Mouse (Mus musculus): ENCODE measurements around the gene Strbp.

The Strbp gene

DNA sequence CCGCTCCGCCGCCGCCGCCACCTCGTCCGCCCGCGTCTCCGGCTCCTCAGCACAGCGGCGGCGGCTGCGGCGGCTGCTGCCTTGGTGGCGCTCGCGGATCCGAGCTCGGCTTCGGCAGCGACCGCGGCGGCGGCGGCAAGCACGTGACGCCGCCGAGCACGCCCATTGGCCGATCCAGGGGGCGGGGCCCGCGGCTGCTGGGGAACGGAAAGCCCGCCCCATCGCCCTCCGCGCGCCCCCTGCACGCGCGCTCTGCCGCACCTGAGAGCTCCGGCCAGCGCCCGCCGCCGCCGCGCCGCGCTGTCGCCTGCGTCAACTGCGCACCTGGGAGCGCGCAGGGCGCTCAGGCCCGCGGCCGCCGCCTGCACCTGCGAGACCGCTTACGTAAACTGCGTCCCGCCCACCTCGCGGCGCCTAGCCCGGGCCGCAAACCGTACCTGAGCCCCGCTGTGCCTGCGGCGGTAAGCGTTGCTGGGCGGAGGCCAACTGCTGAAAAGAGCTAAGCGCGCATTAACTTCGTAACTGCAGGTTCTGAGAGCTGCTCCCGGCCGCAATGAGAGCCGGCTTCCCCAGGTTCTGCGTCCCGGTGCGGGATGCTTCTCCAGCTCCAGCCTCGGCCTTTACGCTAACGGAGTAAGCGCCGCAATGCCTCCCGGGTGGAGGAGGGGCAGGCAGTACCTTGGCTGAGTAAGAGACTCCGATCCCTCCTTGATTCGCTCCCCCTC lies at the start of gene Strbp:
Gene Strbp, minus strand, starts transcription at position 630 of the 725 bp plus-strand sequence.
- in situ Hi-C loops (cut with MboI, MseI), result no loop called here

DNA sequence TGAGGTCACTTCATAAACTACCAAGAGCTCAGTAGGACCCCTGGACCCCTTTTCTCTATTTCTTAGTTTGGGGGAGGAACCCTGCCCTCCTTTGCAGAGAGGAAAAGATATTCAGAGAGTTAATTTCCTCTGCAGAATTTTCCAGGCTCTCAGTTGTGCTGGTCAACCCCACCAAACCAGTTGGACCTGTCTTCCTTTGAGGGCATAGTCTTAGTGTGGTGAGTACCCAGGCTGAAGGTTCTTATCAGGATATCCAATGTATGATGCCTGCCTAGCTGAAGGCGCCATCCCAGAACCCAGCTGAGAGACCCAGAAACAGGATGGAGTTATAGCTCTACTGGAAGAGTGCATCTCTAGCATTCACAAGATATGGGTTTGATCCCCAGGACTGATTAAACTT lies 47.5 kb upstream of the Strbp start:
- in situ Hi-C loops (cut with MboI, MseI), result no loop called here

DNA sequence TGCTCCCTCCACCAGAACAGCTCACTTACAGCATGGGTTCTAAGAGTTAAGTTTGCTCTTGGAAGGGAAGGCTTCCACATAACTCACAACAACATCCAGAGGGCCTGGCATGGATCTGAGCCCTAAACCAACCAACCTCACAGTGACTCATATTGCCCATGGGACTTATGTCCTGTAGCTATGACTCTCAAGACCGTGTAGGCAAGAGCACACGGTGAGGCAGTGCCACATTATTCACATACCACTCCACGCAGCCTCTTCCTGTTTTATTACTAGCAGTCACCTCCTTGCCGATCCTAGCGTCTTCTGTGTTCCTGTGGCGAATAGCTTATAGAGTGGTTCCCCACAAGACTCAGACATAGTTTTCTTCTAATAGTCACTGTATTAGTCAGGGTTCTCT lies 45.7 kb upstream of the Strbp start:
- in situ Hi-C loops (cut with MboI, MseI), result no loop called here

DNA sequence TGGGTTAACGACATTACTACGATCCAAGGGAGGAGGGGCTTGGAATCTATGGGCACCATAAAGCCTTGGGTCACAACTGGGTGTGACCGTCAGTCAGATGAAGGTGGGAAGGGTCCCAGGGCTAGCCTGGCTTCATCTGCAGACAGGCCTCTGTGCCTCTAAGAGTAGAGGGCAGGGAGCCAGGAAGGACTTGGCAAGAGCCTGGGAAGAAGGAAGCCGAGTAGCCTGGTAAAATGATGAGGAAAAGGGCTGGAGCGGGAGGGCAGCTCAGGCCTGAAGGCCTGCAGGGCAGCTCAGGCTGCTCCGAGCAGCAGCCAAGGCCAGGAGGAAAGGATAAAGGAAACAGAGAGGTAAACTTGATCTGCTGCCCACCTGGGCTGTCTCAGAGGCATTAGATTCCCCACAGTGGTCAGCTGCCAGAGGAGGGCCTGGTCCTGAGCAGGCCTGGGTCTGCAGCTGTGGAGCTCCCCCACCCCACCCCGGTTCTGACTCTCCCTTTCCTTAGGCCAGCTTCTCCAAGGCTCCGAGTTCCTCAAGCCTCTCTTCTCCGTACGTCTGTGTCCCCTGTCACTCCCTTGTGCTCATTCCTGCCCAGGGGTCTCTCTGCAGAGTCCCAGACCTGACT lies 44.9 kb upstream of the Strbp start:
- in situ Hi-C loops (cut with MboI, MseI), result no loop called here

DNA sequence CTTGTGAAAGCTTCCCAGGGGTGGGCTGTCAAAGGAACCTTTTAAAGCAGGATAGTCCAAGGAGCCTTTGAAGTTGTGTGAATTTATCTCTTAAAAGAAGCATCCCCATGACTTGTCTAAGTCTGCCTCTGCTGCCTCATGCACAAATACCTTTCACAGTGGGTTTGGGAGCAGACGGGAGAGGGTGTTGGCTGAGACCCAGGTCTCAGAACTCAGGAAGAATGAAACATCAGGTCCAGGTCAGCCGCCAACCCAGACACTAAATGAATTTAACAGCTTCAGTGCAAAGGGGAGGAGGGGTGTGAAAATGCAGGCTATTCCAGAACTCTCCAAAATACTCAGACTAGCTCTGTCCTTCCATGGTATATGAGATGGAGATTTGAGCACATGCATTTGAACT lies 44.2 kb upstream of the Strbp start:
- in situ Hi-C loops (cut with MboI, MseI), result no loop called here

DNA sequence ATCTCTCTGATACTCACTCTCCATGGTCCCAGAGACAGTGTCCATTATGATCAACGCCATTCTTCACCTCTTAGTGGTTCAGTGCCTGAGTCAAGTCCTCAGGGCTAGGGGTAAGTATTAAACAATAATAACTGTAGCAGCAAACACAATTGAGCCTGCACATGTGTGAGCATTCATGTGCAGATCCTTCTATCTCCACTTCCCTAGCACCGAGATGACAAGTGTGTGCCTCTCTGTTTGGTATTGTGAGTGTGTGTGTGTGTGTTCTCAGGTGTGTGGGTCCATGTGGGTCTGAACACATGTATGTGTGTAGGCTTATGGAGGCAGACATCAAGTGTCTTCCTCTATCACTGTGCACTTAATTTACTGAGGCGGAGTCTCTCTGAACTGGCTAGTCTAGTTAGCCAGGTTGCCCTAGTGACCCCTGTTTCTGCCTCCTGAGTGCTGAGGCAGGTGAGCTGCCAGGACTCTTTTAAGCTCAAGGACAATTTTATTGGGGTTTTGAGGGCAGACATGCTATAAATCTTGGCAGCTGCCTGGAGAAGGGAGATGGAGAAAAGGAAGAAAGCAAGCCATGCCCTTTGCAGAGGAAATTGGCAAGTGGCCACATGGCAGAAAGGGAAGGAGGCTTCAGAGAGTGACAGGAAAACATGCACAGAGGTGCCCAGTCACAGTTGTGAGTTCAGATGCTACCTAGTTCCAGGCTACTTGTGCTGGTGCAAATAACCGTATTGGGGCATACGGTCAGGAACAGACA lies 42.8 kb upstream of the Strbp start:
- in situ Hi-C loops (cut with MboI, MseI), result no loop called here

DNA sequence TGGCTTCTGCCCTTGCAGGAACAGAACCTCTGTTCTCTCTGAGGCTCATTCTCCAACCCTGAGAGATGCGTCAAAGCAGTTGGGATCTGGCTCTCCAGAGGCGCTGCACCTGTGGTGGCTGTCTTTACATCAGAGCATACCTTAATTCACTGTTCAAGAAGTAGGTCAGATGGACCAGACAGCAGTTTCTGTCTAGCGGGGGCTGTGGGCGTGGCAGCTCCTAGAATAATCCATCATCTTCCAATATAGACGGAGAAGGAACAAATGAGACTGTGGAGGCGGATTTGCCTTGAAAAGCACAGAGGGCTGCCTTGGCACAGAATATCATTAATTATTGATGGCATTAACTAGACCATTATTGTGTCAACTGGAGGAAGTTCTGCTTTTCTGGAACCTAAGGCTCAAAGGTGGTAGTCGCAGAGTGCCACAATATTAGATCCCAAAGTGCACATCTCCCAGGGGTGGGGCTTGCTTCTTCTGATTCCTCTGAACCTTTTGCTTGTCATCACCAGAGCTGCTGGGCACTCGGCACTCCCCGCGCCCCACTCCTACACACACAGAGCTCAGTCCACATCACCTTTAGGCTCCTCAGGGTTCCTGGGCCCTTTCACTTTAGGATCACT lies 41.2 kb upstream of the Strbp start:
- in situ Hi-C loops (cut with MboI, MseI), result no loop called here

DNA sequence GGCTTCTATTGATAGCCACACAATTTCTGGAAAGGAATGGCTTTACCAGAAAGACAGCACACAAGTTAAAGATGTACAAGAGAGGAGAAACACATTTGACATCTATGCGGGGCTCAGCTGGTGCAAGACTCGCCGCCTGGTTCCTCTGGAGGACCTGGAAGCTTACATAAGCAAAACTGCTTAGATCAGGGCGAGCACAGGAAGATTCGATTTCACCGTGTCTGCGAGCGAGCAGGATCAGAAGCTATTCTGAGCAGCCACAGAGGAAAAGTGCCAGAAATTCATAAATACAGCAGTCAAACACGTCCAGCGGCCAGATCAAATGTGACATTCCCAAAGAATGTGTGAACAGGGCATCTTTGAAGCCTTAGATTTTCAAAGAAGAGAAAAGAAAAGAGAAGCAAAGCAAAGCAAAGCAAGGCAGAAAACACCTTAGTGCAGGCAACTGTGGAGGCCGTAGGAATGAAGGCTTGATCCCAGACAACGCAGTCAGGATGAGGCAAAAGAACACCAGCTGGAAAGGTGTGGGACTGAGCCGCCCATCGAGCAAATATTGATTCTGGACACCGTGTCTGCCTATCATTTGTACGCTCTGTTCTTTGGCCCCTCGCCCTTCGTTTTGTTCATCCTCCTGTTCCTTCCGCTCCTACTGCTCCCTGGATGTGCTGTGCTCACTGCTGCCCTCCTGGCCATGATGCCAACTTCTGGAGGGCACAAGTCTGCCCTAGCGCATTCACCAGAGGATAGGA lies 38.3 kb upstream of the Strbp start:
- in situ Hi-C loops (cut with MboI, MseI), result no loop called here

DNA sequence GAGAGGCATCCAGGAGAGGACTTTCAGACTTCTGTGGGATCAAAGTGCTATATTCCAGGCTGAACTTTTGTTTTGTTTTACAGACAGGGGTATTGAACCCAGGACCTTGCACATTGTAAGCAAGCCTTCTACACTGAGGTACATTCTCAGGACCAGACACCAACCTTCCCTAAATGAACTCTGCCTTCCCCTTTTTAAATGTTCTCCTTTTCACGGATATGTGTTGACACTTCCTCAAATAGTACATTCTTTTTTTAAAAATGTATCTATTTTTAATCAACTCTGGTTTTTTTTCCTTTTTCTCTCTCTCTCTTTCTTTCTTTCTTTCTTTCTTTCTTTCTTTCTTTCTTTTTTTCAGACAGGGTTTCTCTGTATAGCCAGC lies 32.1 kb upstream of the Strbp start:
- in situ Hi-C loops (cut with MboI, MseI), result no loop called here

DNA sequence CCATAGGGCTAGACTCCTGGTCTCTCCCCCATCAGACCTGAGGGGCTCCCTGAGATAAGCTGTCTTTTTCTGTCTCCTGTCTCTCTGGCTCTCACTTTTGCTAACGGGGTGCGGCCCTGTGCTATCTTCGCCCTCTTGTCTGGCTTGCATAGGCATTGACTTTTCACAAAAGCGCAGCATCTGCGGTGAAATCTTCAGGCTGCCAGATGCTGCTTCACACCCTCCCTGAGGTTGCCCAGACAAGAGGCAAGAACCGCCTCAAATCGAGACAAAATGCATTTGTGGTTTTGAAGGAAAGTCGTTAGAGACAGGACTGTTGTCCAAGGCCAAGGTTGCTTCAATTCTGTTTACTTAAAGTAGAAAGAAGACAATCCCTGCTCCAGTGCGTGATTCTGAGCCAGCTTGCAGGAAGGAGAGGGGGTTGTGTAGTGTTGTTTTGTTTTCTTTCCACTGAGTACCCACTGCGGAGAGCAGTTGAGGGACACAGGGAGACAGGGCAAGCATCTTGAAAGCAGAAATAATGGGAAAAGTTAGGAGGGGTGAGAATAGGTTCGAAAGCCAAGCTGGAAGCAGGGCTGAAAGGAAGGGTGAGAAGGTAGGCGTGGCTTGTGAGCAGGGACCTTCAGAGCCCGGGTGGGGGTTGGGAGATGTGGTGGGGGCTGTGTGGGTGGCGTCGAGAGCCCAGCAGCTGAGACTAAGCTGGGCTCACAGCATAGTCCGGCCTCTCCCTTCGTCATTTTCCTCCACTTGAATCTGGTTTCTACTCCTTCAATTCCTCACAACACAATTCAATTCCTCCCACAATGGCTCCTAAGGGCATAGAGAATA lies 31.5 kb upstream of the Strbp start:
- in situ Hi-C loops (cut with MboI, MseI), result no loop called here

DNA sequence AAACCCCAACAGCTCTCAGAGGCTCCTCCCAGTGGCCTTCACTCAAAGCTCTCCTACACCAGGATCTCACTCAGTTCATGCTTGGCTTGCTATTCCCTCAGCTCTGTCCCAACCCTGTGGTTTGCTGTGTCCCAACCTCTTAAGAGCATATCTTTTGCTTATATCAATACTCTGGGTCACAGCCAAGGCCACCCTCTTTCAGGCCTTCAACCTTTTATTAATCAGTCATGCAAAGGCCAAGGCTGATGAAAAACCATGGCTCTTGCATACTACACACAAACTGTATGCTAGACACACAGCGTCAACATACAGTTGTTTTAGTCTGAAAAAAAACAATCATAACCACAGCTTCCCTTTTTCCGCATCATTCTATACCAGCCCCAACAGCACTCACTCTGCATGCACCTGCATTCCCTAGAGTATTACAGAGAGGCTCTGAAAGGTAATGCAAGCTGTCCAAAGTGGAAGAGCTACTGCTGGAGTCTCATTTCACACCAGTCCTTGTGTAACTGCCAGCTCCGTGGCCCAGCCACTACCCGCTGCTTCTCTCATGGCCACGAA lies 27.7 kb upstream of the Strbp start:
- in situ Hi-C loops (cut with MboI, MseI), result no loop called here

DNA sequence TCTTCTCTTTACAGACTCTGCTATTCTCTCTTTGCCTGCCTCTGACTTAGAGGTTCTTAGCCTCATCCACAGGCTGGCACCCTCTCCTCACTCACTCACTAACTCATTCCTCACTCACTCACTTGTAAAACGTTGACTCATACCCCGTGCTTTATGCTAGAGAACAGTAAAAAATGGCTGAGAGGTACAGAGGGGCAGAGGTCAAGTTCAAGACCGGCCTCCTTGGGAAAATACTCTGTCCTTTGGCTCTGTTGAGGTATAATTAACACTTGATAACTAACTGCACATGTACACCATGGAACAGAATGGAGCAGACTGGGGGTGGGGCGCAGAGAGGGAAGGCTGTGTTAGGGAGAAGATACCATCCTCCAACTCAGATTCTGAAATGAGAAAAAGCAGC lies 20.6 kb upstream of the Strbp start:
- in situ Hi-C loops (cut with MboI, MseI), result no loop called here

DNA sequence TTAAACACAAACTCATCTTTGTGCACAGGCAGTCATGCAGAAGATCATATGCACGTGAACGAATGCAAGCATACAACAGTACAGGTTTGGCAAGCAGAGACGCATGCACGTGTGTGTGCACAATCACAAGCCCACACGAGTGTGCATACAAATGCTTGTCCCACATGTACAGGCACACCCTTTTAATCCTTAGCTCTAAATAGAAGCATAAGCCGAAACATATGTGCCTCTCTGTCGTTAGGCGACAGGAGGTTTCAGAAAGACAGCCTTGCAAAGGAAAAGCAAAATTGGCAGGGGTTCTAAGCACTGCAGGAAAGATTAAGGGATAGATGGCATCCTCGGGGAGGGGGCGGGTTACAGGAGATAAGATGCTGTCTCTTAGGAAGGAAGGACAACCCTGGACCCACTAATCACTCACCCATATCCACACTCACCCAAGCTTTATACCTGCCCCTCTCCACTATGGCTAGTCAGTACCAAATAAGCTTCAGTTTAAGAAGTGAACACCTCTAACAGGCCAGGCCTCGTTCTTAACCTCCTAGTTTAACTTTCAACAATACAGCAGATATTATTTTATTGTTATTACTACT lies 19.9 kb upstream of the Strbp start:
- in situ Hi-C loops (cut with MboI, MseI), result no loop called here

DNA sequence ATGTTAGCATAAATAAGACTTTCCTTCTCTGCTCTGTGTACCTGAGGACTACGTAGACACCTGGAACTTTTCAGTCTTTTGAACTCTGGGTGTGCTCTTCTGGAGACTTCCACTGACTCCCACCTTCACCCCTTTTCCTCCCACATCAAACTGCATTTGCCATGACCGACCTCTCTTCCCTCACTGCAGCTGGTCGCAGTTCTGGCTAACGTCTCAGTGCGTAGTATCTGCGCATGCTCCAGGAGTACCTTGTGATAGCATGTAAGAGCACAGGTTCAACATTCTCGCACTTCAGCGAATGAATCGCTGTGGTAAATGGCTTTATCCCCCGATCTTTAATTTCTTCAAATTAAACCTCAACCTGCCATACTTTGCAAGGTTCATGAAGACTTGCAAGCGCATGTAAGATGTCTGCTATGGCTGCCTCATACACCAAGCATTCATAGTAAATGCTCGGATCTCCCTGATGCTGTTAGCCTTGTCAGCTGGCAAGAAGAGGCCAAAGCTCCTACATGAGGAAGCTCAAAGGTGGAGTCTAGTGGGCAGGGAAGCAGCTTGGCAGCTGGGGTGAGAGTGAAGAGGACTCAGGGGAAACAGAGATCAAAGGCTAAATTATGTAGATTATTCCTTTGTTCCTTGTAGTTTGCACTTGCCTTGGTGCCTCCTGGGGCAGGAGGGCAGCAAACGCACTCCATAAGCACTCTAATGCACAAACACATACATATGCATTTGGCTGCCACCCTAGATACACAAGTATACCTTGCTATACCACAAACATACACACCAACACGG lies 19.2 kb upstream of the Strbp start:
- in situ Hi-C loops (cut with MboI, MseI), result no loop called here

DNA sequence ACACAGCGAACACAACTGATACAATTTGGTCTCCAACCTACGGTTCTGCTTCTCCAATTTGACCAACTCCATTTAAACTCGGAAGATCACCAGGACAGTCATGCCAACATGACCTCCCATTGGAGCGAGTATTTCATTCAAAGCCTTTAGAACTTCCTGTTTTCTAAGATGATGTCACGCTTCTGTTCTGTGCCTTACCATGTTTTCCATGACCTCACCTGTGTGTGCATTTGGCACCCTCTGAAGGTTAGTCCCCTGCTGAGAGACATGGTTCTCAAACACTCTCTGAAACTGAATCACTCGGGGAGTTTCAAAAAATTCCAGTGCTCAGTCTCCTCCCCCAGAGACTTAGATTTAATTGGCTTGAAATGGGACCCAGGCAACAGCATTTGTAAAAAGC lies 12.6 kb upstream of the Strbp start:
- in situ Hi-C loops (cut with MboI, MseI), result no loop called here

DNA sequence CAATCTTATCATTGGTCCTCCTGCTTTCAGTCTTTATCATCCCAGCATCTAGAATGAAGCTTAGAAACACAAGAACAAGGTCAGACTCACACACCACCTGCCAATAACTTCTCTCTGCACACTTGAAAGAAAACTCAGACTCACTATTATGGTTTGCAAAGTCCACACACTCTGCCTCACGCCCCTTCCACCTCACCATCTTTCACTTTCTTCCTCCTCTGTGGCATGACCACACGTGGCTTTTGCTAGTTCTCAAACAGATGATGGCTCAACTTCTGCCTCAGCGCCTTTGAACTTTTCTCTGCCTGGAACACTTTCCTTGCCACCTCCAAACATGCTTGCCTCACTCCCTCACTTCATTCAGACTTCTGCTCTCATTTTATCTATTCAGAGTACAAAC lies 11.7 kb upstream of the Strbp start:
- in situ Hi-C loops (cut with MboI, MseI), result no loop called here

DNA sequence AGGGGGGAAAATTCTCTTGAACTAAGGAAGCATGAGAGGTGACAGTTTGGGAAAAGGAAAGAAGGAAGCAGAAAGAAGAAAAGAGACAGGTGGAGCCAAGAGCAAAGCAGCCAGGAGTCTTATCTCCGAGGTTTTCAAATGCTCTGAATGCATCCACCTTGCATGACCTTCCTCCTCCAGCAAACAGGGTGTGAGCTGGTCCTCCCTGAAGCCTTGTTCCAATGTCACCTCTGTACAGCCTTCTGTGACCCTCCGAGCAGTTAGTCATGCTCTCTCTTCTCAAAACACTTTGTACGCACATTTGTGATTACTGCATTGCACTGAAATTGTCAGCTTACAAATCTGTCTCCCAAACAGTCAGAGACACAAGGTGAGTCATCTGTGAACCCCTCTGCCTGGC lies 9.4 kb upstream of the Strbp start:
- in situ Hi-C loops (cut with MboI, MseI), result no loop called here

DNA sequence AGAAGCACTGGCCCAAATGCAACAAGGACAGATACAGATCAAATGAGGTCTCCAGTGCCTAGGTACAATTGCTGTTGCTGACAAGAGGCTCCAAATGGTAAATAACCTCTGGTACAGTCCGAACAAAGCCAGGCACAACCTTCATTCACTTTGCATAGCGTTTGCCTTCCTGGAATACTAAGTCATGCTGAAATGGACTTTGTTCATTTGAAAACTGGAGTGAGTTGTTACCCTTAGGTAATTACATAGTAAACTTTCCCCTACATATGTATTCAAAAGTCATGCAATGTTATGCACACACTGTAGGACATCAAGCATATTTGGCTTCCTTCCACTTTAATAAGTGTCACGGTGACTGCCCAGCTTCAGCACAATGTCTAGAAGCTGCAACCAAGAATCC lies 5.2 kb upstream of the Strbp start:
- in situ Hi-C loops (cut with MboI, MseI), result no loop called here

DNA sequence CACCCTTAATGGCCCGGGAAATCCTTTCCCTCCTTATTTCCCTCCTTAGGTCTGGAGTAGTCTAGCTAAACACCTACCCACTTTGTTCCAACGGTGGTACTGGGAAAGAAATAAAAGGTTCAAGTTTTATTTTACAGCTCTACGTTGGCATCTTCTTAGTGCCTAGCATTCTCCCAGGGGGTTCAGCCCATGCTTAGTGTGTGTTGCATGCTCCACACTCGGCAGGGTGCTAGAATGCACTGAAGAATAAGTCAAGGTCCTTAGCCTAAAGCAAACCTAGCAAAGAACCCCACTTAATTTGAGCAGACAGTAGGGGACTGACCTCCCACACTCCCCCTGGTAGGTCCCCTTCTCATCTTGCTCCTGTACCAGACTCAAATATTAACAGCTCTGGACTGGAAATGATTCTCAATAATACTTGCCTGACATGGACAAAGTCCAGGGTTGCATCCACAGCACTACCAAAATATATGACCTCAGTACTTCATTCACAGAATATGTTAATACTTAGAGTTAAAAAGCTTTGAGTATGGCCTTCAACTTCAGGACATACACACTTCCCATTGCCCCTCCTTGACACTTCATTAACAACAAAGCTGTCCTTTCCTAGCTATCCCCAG lies 592 bp upstream of the Strbp start:
- in situ Hi-C loops (cut with MboI, MseI), result no loop called here

All from T-helper 1 cell (primary cell).